Mouse (Mus musculus) liver, postnatal 0 days (tissue): ENCODE results near the gene Scamp1. TPM values are rescaled to one million over a fixed set of nuclear protein-coding genes. Genes with fewer than 3 reads are reported as not detected.

Experiments
- ATAC-seq: fragments of 200-750 bp; cut with Nextera tagmentation; 2 replicates; pipeline ENCODE4 v1.8.0; 2017; ENCODE audit warnings: mild to moderate bottlenecking, moderate library complexity
- DNase-seq: peaks from one replicate; pipeline ENCODE4 v3.0.0-alpha.2; 2016
- H3K27ac ChIP-seq: fragments of 300-500 bp; sonication (generic); 2 replicates; pipeline ENCODE4 v1.5.1; 2014; ENCODE audit warnings: antibody characterized with exemption, moderate library complexity, mild to moderate bottlenecking, low read depth
- H3K27me3 ChIP-seq: fragments of 300-500 bp; sonication (generic); 2 replicates; pipeline ENCODE4 v1.6.1; 2014; ENCODE audit warnings: low read length, control low read depth, mixed read lengths; ENCODE audit not compliant: insufficient read depth
- H3K36me3 ChIP-seq: fragments of 300-500 bp; sonication (generic); replicated peaks from 2 replicates; pipeline ENCODE4 v1.6.1; 2014; ENCODE audit warnings: mild to moderate bottlenecking, control low read depth, low read length, moderate library complexity, mixed read lengths; ENCODE audit not compliant: insufficient read depth
- H3K4me1 ChIP-seq: fragments of 300-500 bp; sonication (generic); 2 replicates; pipeline ENCODE4 v1.6.1; 2014; ENCODE audit warnings: antibody characterized with exemption, mild to moderate bottlenecking, control low read depth; ENCODE audit not compliant: insufficient read depth
- H3K4me2 ChIP-seq: fragments of 300-500 bp; sonication (generic); 2 replicates; pipeline ENCODE4 v1.6.1; 2014; ENCODE audit warnings: low read depth, mild to moderate bottlenecking, low read length, moderate library complexity, mixed read lengths
- H3K4me3 ChIP-seq: fragments of 300-500 bp; sonication (generic); 2 replicates; pipeline ENCODE4 v1.5.1; 2014; ENCODE audit warnings: low read depth, low read length
- H3K9ac ChIP-seq: fragments of 300-500 bp; sonication (generic); replicated peaks from 2 replicates; pipeline ENCODE4 v1.6.1; 2014; ENCODE audit warnings: mild to moderate bottlenecking, moderate library complexity
- H3K9me3 ChIP-seq: fragments of 300-500 bp; sonication (generic); 2 replicates; pipeline ENCODE4 v1.6.1; 2016; ENCODE audit warnings: mild to moderate bottlenecking, control low read depth, low read length, mixed read lengths
- CTCF ChIP-seq: sonication (generic); IDR thresholded peaks from 2 replicates; pipeline ENCODE4 v1.5.1; 2016; ENCODE audit warnings: antibody characterized with exemption, low read depth
- EP300 ChIP-seq: IDR thresholded peaks from 2 replicates; pipeline ENCODE4 v1.6.1; 2016; ENCODE audit warnings: antibody characterized with exemption, low read depth, mild to moderate bottlenecking
- WGBS: fragments of 180-500 bp; shearing (Covaris S2); extraction: QIAGEN DNeasy Blood & Tissue Kit; methylation state at CpG from one replicate; pipeline ENCODE4 v1.1.7; 2014; ENCODE audit not compliant: insufficient replicate concordance; 5-methylcytosine and 5-hydroxymethylcytosine counted together
- polyA plus RNA-seq: library from polyadenylated mRNA; unstranded; fragments of >200 nt; fragmentation: Nextera tagmentation; extraction: Ambion mirVana; gene quantifications from 2 replicates; pipeline ENCODE4 v1.2.1, GENCODE M21; 2015

Scamp1 gene
- polyA plus RNA-seq, 1 experiment from 2014 or later, result 13.8 TPM

DNA sequence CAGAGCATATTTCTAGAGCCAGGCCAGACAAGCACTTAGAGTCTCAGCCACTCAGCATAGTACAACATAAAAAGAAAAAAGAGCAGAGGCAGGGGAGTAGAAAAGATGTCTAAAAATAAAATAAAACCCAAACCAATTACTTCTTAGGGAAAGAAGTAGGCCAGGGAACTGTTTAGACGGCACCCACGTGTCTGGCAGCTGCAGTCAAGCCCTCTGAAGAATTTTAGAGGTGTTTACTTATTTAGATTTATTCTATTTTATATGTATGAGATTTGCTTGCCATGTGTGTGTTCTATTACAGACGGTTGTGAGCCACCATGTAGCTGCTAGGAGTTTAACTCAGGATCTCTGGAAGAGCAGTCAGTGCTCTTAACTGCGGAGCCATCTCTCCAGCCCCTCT is 18.5 kb downstream of the Scamp1 start:
- no peaks in the 10 kb centered on the region for H3K27me3 ChIP-seq
- H3K4me3 ChIP-seq, result no peak overlapping the region
- ATAC-seq (no peak), DNase-seq (no peak)
- 68% methylated on average over 4 of the region's 4 CpGs for WGBS
- no peaks in the 10 kb centered on the region for H3K9me3 ChIP-seq
- TF ChIP-seq CTCF (no peak), EP300 (no peak)
- no peak overlapping the region for H3K4me2 ChIP-seq
- H3K9ac ChIP-seq, result no peak overlapping the region
- no peaks in the 10 kb centered on the region for H3K36me3 ChIP-seq
- peaks cover 19% of the 10 kb centered on the region for H3K4me1 ChIP-seq
- H3K27ac ChIP-seq, result no peak overlapping the region

DNA sequence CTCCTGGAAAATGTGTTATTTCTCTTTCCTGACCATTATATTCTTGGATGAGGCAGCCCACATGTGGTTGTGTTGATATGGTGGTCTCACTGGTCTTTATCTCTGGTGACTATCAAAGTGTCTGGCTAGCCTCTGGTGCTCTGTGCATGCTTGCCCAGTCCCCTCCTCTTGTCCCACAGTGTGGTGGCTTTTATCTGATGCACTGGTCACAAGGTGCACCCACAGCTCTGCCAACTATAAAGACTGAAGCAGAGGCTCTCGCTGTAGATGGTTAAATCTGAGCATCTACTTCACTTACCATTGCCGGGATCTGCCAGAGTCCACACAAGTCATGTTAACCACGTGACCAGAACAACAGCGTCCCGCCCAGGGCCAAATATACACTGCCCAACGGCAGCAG is 19.1 kb downstream of the Scamp1 start:
- no peaks in the 10 kb centered on the region for H3K9me3 ChIP-seq
- H3K27me3 ChIP-seq, result no peaks in the 10 kb centered on the region
- no peaks in the 10 kb centered on the region for H3K36me3 ChIP-seq
- no peak overlapping the region for H3K27ac ChIP-seq
- H3K4me3 ChIP-seq, result no peak overlapping the region
- H3K9ac ChIP-seq, result no peak overlapping the region
- DNase-seq (no peak), ATAC-seq (no peak)
- no peak overlapping the region for H3K4me2 ChIP-seq
- H3K4me1 ChIP-seq, result peaks cover 22% of the 10 kb centered on the region
- 52% methylated on average over 6 of the region's 6 CpGs for WGBS
- TF ChIP-seq CTCF (no peak), EP300 (no peak)

DNA sequence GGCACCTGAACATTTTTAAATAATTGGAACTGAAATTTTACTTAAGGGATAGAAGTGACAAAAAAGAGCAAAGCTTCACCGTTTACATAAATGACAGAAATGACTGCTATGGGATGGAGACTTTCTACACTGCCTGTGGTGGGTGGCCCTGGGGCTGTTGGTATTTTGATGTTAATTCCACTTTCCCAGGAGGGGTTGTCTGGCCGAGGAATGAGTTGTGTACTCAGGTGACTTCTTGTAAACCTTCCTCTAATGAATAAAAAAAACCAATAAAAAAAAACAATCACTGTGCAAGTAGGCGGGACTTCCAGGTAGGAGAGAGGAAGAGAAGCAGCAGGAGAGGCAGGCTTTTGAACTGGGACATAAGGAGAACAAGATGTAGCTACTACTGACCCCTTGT is 20.4 kb downstream of the Scamp1 start:
- WGBS, result 75% methylated on average over 3 of the region's 3 CpGs
- no peak overlapping the region for H3K4me3 ChIP-seq
- no peaks in the 10 kb centered on the region for H3K9me3 ChIP-seq
- no peak overlapping the region for H3K9ac ChIP-seq
- H3K27ac ChIP-seq, result no peak overlapping the region
- no peak overlapping the region for H3K4me2 ChIP-seq
- no peak for DNase-seq
- H3K36me3 ChIP-seq, result no peaks in the 10 kb centered on the region
- H3K4me1 ChIP-seq, result peaks cover 23% of the 10 kb centered on the region
- ATAC-seq, result no peak
- no peak for TF ChIP-seq EP300
- no peak for TF ChIP-seq CTCF
- no peaks in the 10 kb centered on the region for H3K27me3 ChIP-seq

DNA sequence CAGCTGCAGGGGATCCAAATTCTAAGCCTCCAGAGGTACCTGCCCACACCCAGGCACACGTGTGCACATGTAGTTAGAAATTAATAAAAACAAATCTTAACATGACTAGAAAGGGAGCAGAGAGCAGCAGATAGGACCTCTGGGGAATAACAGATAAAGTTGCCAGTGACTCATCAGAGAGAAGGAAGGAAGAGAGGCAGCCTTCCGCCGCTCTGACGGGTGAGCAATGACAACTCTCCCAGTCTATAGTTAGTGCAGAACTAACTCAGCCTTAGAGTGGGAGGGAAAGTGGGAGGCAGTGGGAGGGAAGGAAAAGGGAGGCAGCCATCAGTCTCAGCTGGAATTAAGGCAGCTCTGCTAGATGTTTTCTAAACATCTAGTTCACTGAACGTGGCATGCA is 21.7 kb downstream of the Scamp1 start:
- H3K9ac ChIP-seq, result no peak overlapping the region
- H3K27me3 ChIP-seq, result no peaks in the 10 kb centered on the region
- WGBS, result 40% methylated on average over 5 of the region's 5 CpGs
- DNase-seq (no peak), ATAC-seq (peak; percentile 79)
- no peak overlapping the region for H3K27ac ChIP-seq
- TF ChIP-seq CTCF (no peak), EP300 (peak; percentile 89)
- no peaks in the 10 kb centered on the region for H3K36me3 ChIP-seq
- no peak overlapping the region for H3K4me3 ChIP-seq
- peaks cover 25% of the 10 kb centered on the region for H3K4me1 ChIP-seq
- no peak overlapping the region for H3K4me2 ChIP-seq
- H3K9me3 ChIP-seq, result no peaks in the 10 kb centered on the region

DNA sequence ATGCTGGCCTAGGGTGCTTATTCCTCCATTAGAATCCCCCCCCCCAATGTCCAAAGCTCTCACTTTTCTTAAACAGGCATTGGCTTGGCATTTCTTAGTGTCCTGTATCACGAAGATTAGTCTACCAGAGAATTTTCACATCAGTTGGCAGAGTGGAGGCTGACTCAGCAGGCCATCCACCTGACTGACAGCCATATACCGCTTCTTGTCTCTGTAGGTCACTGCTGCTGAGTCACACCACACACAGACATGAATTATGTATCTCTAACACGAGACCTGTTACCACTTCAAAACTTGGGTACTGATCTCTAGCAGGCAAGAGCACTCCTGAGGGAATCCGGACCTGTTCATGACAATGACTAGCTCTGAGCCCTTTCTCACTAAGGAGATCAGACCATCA is 23.1 kb downstream of the Scamp1 start:
- no peaks in the 10 kb centered on the region for H3K36me3 ChIP-seq
- no peak for DNase-seq
- H3K9me3 ChIP-seq, result no peaks in the 10 kb centered on the region
- peak; percentile 68 for ATAC-seq
- H3K9ac ChIP-seq, result no peak overlapping the region
- WGBS, result 53% methylated on average over 4 of the region's 4 CpGs
- no peak overlapping the region for H3K4me2 ChIP-seq
- no peaks in the 10 kb centered on the region for H3K27me3 ChIP-seq
- H3K4me1 ChIP-seq, result peaks cover 28% of the 10 kb centered on the region
- H3K4me3 ChIP-seq, result no peak overlapping the region
- H3K27ac ChIP-seq, result no peak overlapping the region
- no peak for TF ChIP-seq CTCF
- no peak for TF ChIP-seq EP300

DNA sequence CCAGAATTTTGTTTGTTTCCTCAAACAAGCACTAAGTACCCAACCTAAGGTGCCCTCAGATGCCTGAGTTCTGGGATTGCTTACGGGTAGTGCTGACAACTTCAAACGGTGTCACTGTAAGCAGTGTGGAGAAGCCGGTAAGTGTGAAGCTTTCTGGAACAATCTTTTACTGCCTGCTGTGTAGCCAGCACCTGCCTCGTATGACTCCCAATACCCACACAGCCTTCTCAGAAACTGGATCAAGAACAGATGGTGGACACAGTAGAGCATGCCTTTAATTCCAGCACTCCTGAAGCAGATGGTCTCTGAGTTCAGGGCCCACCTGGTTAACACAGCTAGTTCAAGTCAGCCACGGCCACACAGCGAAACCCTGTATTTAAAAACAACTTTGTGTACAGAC is 24.0 kb downstream of the Scamp1 start:
- Histone ChIP-seq H3K4me2 (no peak overlapping the region), H3K9ac (no peak overlapping the region), H3K27ac (0 out of 2 replicates have a peak overlapping the region, but pooled peaks have one; percentile 16), H3K9me3 (no peaks in the 10 kb centered on the region), H3K4me3 (no peak overlapping the region), H3K4me1 (peaks cover 33% of the 10 kb centered on the region), H3K36me3 (no peaks in the 10 kb centered on the region), H3K27me3 (no peaks in the 10 kb centered on the region)
- TF ChIP-seq EP300 (no peak), CTCF (no peak)
- 80% methylated on average over 6 of the region's 6 CpGs for WGBS
- DNase-seq (no peak), ATAC-seq (no peak)

DNA sequence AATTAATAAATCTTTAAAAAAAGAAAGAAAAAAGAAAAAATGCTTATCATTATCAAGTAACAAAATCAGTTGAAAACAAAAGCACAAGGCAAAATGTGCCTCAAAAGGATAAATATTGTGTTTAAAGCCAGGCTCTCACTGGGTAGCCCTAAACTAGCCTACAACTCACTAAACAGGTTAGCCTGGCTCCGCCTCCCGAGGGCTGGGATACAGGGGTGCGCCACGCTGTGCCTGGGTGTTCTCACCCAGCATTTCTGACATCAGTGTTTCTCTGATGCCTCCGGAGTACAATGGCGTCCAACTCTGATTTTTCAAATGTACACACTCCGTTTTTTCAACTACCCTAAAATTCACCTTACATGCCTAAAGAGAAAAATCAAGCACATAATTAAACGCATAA is 24.7 kb downstream of the Scamp1 start:
- ATAC-seq (no peak), DNase-seq (no peak)
- TF ChIP-seq CTCF (no peak), EP300 (no peak)
- no peaks in the 10 kb centered on the region for H3K36me3 ChIP-seq
- H3K4me3 ChIP-seq, result no peak overlapping the region
- H3K9me3 ChIP-seq, result no peaks in the 10 kb centered on the region
- no peaks in the 10 kb centered on the region for H3K27me3 ChIP-seq
- H3K9ac ChIP-seq, result no peak overlapping the region
- 86% methylated on average over 8 of the region's 8 CpGs for WGBS
- no peak overlapping the region for H3K27ac ChIP-seq
- H3K4me1 ChIP-seq, result peaks cover 31% of the 10 kb centered on the region
- H3K4me2 ChIP-seq, result no peak overlapping the region
